In genomic region chr13:104816270-104816634, GRCm38 (mm10) we compare ENCODE assay signal across 8 mouse cellular contexts. TPM values are rescaled to one million over a fixed set of nuclear protein-coding genes. Genes with fewer than 3 reads are reported as not detected.
DNase-seq lines count a peak whose midpoint lies in the region; ATAC-seq and TF ChIP-seq lines count a peak whose summit lies in the region.

No protein-coding gene starts in this region.

- peaks cover 16% of the 10 kb centered on the region for H3K4me1 ChIP-seq in heart, embryonic 10.5 days
- H3K4me1 ChIP-seq in ES-Bruce4 (ENCODE audit: control insufficient read depth, insufficient read depth, low read length): no peaks in the 10 kb centered on the region
- H3K4me1 ChIP-seq in forebrain, embryonic 13.5 days: peaks cover 27% of the 10 kb centered on the region
- H3K4me1 ChIP-seq in limb, embryonic 14.5 days (ENCODE audit: control insufficient read depth, insufficient read depth, low read length): peaks cover 18% of the 10 kb centered on the region

- peak overlapping the region; percentile 73 for H3K4me2 ChIP-seq in forebrain, embryonic 13.5 days
- peak overlapping the region; percentile 71 for H3K4me2 ChIP-seq in limb, embryonic 14.5 days (replicated peaks; ENCODE audit: low read depth, low read length, severe bottlenecking)

- DNase-seq in heart, embryonic 10.5 days (ENCODE audit: low spot score): no peak
- DNase-seq in heart, adult 9 months (ENCODE audit: low spot score in 2 of 2): no peak
- DNase-seq in limb, embryonic 14.5 days (ENCODE audit: low spot score): no peak
- DNase-seq in gastrocnemius, adult 8-10 months (ENCODE audit: low spot score in 2 of 2): no peak
- no peak for DNase-seq in ovary, postnatal 36 days (ENCODE audit: low spot score)

- TF ChIP-seq EP300 in ES-Bruce4 (IDR thresholded peaks at IDR 0.05; ENCODE audit: insufficient read depth, low read depth, low read length): no peak

- WGBS in heart, embryonic 10.5 days: 11% methylated on average over 8 of the region's 8 CpGs
- WGBS in forebrain, embryonic 13.5 days: 8% methylated on average over 8 of the region's 8 CpGs
- 9% methylated on average over 8 of the region's 8 CpGs for WGBS in limb, embryonic 14.5 days

- TF ChIP-seq CTCF in ES-Bruce4 (IDR thresholded peaks at IDR 0.05; ENCODE audit: low read depth, low read length): no peak

- H3K27ac ChIP-seq in heart, embryonic 10.5 days: peak overlapping the region; percentile 96
- no peak overlapping the region; the same call in 1 of the 2 replicates for H3K27ac ChIP-seq in ES-Bruce4 (ENCODE audit: insufficient read depth, low read length)
- H3K27ac ChIP-seq in forebrain, embryonic 13.5 days: no peak overlapping the region
- peak overlapping the region; percentile 94; the same call in 1 of the 2 replicates for H3K27ac ChIP-seq in limb, embryonic 14.5 days (replicated peaks; ENCODE audit: low read depth, low read length)

- H3K27me3 ChIP-seq in heart, embryonic 10.5 days (ENCODE audit: insufficient read depth, poor library complexity, severe bottlenecking): no peaks in the 10 kb centered on the region
- no peaks in the 10 kb centered on the region for H3K27me3 ChIP-seq in ES-Bruce4 (ENCODE audit: control insufficient read depth, insufficient read depth, low read length, poor library complexity, severe bottlenecking)
- H3K27me3 ChIP-seq in forebrain, embryonic 13.5 days: no peaks in the 10 kb centered on the region
- no peaks in the 10 kb centered on the region for H3K27me3 ChIP-seq in limb, embryonic 14.5 days (ENCODE audit: control insufficient read depth, insufficient read depth, low read length)

- peak overlapping the region; percentile 78 for H3K4me3 ChIP-seq in heart, embryonic 10.5 days
- peak overlapping the region; percentile 76 for H3K4me3 ChIP-seq in ES-Bruce4 (ENCODE audit: low read depth, low read length)
- H3K4me3 ChIP-seq in forebrain, embryonic 13.5 days: peak overlapping the region; percentile 77
- H3K4me3 ChIP-seq in limb, embryonic 14.5 days (replicated peaks; ENCODE audit: low read length): peak overlapping the region; percentile 76

- H3K9ac ChIP-seq in ES-Bruce4 (ENCODE audit: low read depth, poor library complexity, severe bottlenecking): peak overlapping the region; percentile 70
- peak overlapping the region; percentile 89 for H3K9ac ChIP-seq in forebrain, embryonic 13.5 days
- H3K9ac ChIP-seq in limb, embryonic 14.5 days (ENCODE audit: low read depth, low read length, severe bottlenecking): peak overlapping the region; percentile 91

- no peak for TF ChIP-seq POLR2A in ES-Bruce4 (IDR thresholded peaks at IDR 0.05; ENCODE audit: insufficient read depth, low read length)
- TF ChIP-seq POLR2A in limb, embryonic 14.5 days (IDR thresholded peaks at IDR 0.05; ENCODE audit: borderline replicate concordance, extremely low read depth, insufficient read depth, insufficient read length): no peak

- no peaks in the 10 kb centered on the region for H3K36me3 ChIP-seq in heart, embryonic 10.5 days
- no peaks in the 10 kb centered on the region; the same call in 1 of the 2 replicates for H3K36me3 ChIP-seq in ES-Bruce4 (ENCODE audit: control insufficient read depth, insufficient read depth, low read length, poor library complexity, severe bottlenecking)
- 0 out of 2 replicates have a peak, but pooled peaks cover 3% of the 10 kb centered on the region for H3K36me3 ChIP-seq in forebrain, embryonic 13.5 days (ENCODE audit: poor library complexity, severe bottlenecking)
- no peaks in the 10 kb centered on the region for H3K36me3 ChIP-seq in limb, embryonic 14.5 days (ENCODE audit: control insufficient read depth, insufficient read depth, low read length)

- no peak for ATAC-seq in forebrain, embryonic 13.5 days
- ATAC-seq in limb, embryonic 14.5 days (ENCODE audit: low FRiP score, low read depth): peak; percentile 5; the same call in 1 of the 2 replicates
- ATAC-seq in neutrophil, adult 5-6 weeks (ENCODE audit: extremely low read depth, insufficient number of reproducible peaks, low FRiP score, poor library complexity, severe bottlenecking): peak; percentile 13; the same call in 1 of the 2 replicates

- no peaks in the 10 kb centered on the region for H3K9me3 ChIP-seq in heart, embryonic 10.5 days
- no peaks in the 10 kb centered on the region for H3K9me3 ChIP-seq in ES-Bruce4 (replicated peaks; ENCODE audit: control insufficient read depth, insufficient read depth, low read length, poor library complexity, severe bottlenecking)
- no peaks in the 10 kb centered on the region for H3K9me3 ChIP-seq in forebrain, embryonic 13.5 days (replicated peaks)
- no peaks in the 10 kb centered on the region for H3K9me3 ChIP-seq in limb, embryonic 14.5 days (ENCODE audit: control insufficient read depth, low read length)

RNA-seq across cellular contexts. Expression of gene Cwc27, which starts 0.7 kb away (rescaled TPM):
- 21.4 and 29.7 TPM in 2 replicates for polyA plus RNA-seq in heart, embryonic 10.5 days (2016; fragmentation: Nextera tagmentation; extraction: Ambion mirVana)
- 41.0 and 45.2 TPM in 2 replicates for polyA plus RNA-seq in ES-Bruce4 (2011; ENCODE audit: insufficient read depth, insufficient read length, low read depth, missing spikeins)
- 32.7 and 35.0 TPM in 2 replicates for polyA plus RNA-seq in forebrain, embryonic 13.5 days (2015; fragmentation: Nextera tagmentation; extraction: Ambion mirVana)
- 10.3 and 14.9 TPM in 2 replicates for polyA plus RNA-seq in limb, embryonic 14.5 days (2012; rRNA removed)
- polyA plus RNA-seq in limb, embryonic 14.5 days (2014; fragmentation: Nextera tagmentation; extraction: Ambion mirVana): 24.4 and 25.2 TPM in 2 replicates
- total RNA-seq in neutrophil, adult 5-6 weeks (2017): 28.7 and 39.0 TPM in 2 replicates
- total RNA-seq in gastrocnemius, adult 8-10 months (2022): 10 to 100 TPM in 2 of 4 experiments, 1 to 10 TPM in 2; 9.6 to 12.7 (median 9.9) TPM

RNA-seq across cellular contexts. Expression of gene Srek1ip1, which starts 24.0 kb away (rescaled TPM):
- 14.5 and 16.1 TPM in 2 replicates for polyA plus RNA-seq in heart, embryonic 10.5 days (2016; fragmentation: Nextera tagmentation; extraction: Ambion mirVana)
- 20.4 and 22.3 TPM in 2 replicates for polyA plus RNA-seq in ES-Bruce4 (2011; ENCODE audit: insufficient read depth, insufficient read length, low read depth, missing spikeins)
- polyA plus RNA-seq in forebrain, embryonic 13.5 days (2015; fragmentation: Nextera tagmentation; extraction: Ambion mirVana): 23.4 and 23.5 TPM in 2 replicates
- 24.7 and 25.9 TPM in 2 replicates for polyA plus RNA-seq in limb, embryonic 14.5 days (2012; rRNA removed)
- 20.6 and 24.8 TPM in 2 replicates for polyA plus RNA-seq in limb, embryonic 14.5 days (2014; fragmentation: Nextera tagmentation; extraction: Ambion mirVana)
- total RNA-seq in neutrophil, adult 5-6 weeks (2017): 14.2 and 15.5 TPM in 2 replicates
- total RNA-seq in gastrocnemius, adult 8-10 months (2022): 10 to 100 TPM; 10.2 to 14.5 (median 12.0) TPM

RNA-seq across cellular contexts. Expression of gene Shisal2b, which starts 47.4 kb away (rescaled TPM):
- 0.15 and 0.20 TPM in 2 replicates for polyA plus RNA-seq in heart, embryonic 10.5 days (2016; fragmentation: Nextera tagmentation; extraction: Ambion mirVana)
- polyA plus RNA-seq in ES-Bruce4 (2011; ENCODE audit: insufficient read depth, insufficient read length, low read depth, missing spikeins): not detected in 2 replicates
- polyA plus RNA-seq in forebrain, embryonic 13.5 days (2015; fragmentation: Nextera tagmentation; extraction: Ambion mirVana): 0.30 and 0.38 TPM in 2 replicates
- polyA plus RNA-seq in limb, embryonic 14.5 days (2012; rRNA removed): 0.27 and 0.55 TPM in 2 replicates
- 0.65 and 0.96 TPM in 2 replicates for polyA plus RNA-seq in limb, embryonic 14.5 days (2014; fragmentation: Nextera tagmentation; extraction: Ambion mirVana)
- total RNA-seq in neutrophil, adult 5-6 weeks (2017): 1.7 TPM in 1 of 2 replicates, not detected in the other
- total RNA-seq in gastrocnemius, adult 8-10 months (2022): not detected

Comparison
In these comparisons a context has a peak if more than half of its experiments do, and no peak if none do; other contexts are left out.
1. H3K27ac ChIP-seq: peak in heart, embryonic 10.5 days (single experiment) and limb, embryonic 14.5 days (single experiment); none in ES-Bruce4 (single experiment) and forebrain, embryonic 13.5 days (single experiment).
2. Peak in every context shown above with its lines, with median percentiles within 50 percentile points of each other: H3K4me3 ChIP-seq and H3K9ac ChIP-seq.